Mouse (Mus musculus) hindbrain, embryonic 16.5 days (tissue): ENCODE measurements around the gene Prickle1. TPM values are rescaled to one million over a fixed set of nuclear protein-coding genes. Genes with fewer than 3 reads are reported as not detected.

Experiments used
- ATAC-seq: fragments of 200-750 bp; cut with Nextera tagmentation; 2 replicates; pipeline ENCODE4 v1.8.0; 2017; ENCODE audit warnings: moderate TSS enrichment, moderate library complexity
- H3K27ac ChIP-seq: fragments of 300-500 bp; sonication (generic); 2 replicates; pipeline ENCODE4 v1.5.1; 2014; ENCODE audit warnings: low read depth, mild to moderate bottlenecking, control low read depth, low read length, moderate library complexity
- H3K27me3 ChIP-seq: fragments of 300-500 bp; sonication (generic); replicated peaks from 2 replicates; pipeline ENCODE4 v1.6.1; 2014; ENCODE audit warnings: low read length; ENCODE audit not compliant: control insufficient read depth, insufficient read depth
- H3K36me3 ChIP-seq: fragments of 300-500 bp; sonication (generic); 2 replicates; pipeline ENCODE4 v1.6.1; 2014; ENCODE audit warnings: mild to moderate bottlenecking, low read length, moderate library complexity, mixed read lengths; ENCODE audit not compliant: control insufficient read depth, insufficient read depth
- H3K4me1 ChIP-seq: fragments of 300-500 bp; sonication (generic); 2 replicates; pipeline ENCODE4 v1.6.1; 2014; ENCODE audit warnings: low read depth, low read length; ENCODE audit not compliant: control insufficient read depth, insufficient read depth
- H3K4me2 ChIP-seq: fragments of 300-500 bp; sonication (generic); 2 replicates; pipeline ENCODE4 v1.6.1; 2014; ENCODE audit warnings: mild to moderate bottlenecking, low read length, control low read depth, moderate library complexity
- H3K4me3 ChIP-seq: fragments of 300-500 bp; sonication (generic); 2 replicates; pipeline ENCODE4 v1.5.1; 2014; ENCODE audit warnings: mild to moderate bottlenecking, low read length, control low read depth, moderate library complexity
- H3K9ac ChIP-seq: fragments of 300-500 bp; sonication (generic); 2 replicates; pipeline ENCODE4 v1.6.1; 2014; ENCODE audit warnings: low read depth, mild to moderate bottlenecking, control low read depth, low read length, moderate library complexity
- H3K9me3 ChIP-seq: fragments of 300-500 bp; sonication (generic); 2 replicates; pipeline ENCODE4 v1.6.1; 2014; ENCODE audit warnings: mild to moderate bottlenecking, low read length, moderate library complexity; ENCODE audit not compliant: control insufficient read depth
- WGBS: fragments of 180-500 bp; shearing (Covaris S2); extraction: QIAGEN DNeasy Blood & Tissue Kit; methylation state at CpG from one replicate; pipeline ENCODE4 v1.1.7; 2014; 5-methylcytosine and 5-hydroxymethylcytosine counted together
- polyA plus RNA-seq: library from polyadenylated mRNA; unstranded; fragments of >200 nt; fragmentation: Nextera tagmentation; extraction: Ambion mirVana; gene quantifications from 2 replicates; pipeline ENCODE4 v1.2.1, GENCODE M21; 2015

Prickle1 gene
- polyA plus RNA-seq, 1 experiment from 2014 or later = 20.1 TPM

GRCm38 (mm10) chr15:93510690-93511336, 84.9 kb downstream of the Prickle1 start:
- H3K9ac ChIP-seq = no peak overlapping the region
- 0 out of 2 replicates have a peak overlapping the region, but pooled peaks have one; percentile 13 for H3K27ac ChIP-seq
- peak; percentile 54; the same call in 1 of the 2 replicates for ATAC-seq
- H3K4me3 ChIP-seq = no peak overlapping the region
- H3K9me3 ChIP-seq = no peaks in the 10 kb centered on the region
- H3K36me3 ChIP-seq = 0 out of 2 replicates have a peak, but pooled peaks cover 5% of the 10 kb centered on the region
- 31% methylated on average over 12 of the region's 12 CpGs for WGBS
- H3K27me3 ChIP-seq = no peaks in the 10 kb centered on the region
- no peak overlapping the region for H3K4me2 ChIP-seq
- H3K4me1 ChIP-seq = peaks cover 16% of the 10 kb centered on the region

GRCm38 (mm10) chr15:93504808-93505207, 90.9 kb downstream of the Prickle1 start:
- H3K27me3 ChIP-seq = no peaks in the 10 kb centered on the region
- no peaks in the 10 kb centered on the region for H3K4me1 ChIP-seq
- WGBS = 89% methylated on average over 17 of the region's 17 CpGs
- H3K27ac ChIP-seq = no peak overlapping the region
- H3K9ac ChIP-seq = no peak overlapping the region
- H3K9me3 ChIP-seq = no peaks in the 10 kb centered on the region
- no peak overlapping the region for H3K4me3 ChIP-seq
- peaks cover 24% of the 10 kb centered on the region for H3K36me3 ChIP-seq
- no peak overlapping the region for H3K4me2 ChIP-seq
- no peak for ATAC-seq

- Histone ChIP-seq H3K36me3 (peaks cover 23% of the 10 kb centered on the region), H3K9me3 (no peaks in the 10 kb centered on the region), H3K4me2 (no peak overlapping the region), H3K9ac (no peak overlapping the region), H3K27ac (no peak overlapping the region), H3K4me1 (no peaks in the 10 kb centered on the region), H3K4me3 (no peak overlapping the region), H3K27me3 (no peaks in the 10 kb centered on the region)
- 94% methylated on average over 35 of the region's 35 CpGs for WGBS
- no peak for ATAC-seq
Measured at GRCm38 (mm10) chr15:93503201-93503745, 92.4 kb downstream of the Prickle1 start.

DNA sequence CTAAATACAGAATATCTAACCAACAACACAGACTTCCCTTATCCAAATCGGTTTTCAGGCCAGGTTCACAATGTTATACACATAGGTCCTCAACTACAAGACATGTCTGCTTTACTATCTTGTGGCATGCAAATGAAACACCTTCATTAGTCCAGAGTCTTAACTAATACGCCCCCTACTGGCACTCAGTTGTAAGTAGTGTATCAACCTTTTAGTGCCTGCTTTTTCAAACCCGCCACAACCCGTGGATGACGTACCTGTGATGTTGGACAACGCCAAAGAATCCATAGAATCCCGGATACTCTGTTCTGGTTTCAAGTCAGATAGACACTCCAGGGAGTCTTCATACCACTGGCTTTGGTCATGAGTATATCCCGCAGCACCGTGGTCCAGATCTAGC, 93.0 kb downstream of the Prickle1 start:
- 95% methylated on average over 9 of the region's 9 CpGs for WGBS
- peaks cover 23% of the 10 kb centered on the region for H3K36me3 ChIP-seq
- no peak for ATAC-seq
- H3K4me1 ChIP-seq = no peaks in the 10 kb centered on the region
- no peak overlapping the region for H3K4me3 ChIP-seq
- no peak overlapping the region for H3K9ac ChIP-seq
- H3K27me3 ChIP-seq = no peaks in the 10 kb centered on the region
- no peaks in the 10 kb centered on the region for H3K9me3 ChIP-seq
- H3K27ac ChIP-seq = no peak overlapping the region
- no peak overlapping the region for H3K4me2 ChIP-seq

DNA sequence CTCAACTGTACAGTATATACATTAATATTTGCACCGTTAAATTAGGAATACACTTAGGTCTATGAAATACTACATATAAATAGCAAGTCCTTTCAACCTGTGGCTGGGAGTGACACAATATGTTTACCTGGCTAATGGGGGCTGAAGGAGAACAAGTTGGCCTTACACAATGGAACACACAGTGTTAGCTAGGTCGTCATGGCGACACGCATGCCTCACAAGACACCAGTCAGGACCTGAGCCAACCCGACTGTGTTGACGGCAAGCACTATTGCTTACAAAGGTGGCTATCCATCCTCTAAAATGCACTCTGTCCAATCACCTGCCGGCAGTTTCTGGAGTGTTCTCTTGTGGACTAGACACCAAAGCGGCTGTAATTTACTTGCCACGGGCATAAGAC, 95.8 kb downstream of the Prickle1 start:
- no peak overlapping the region for H3K4me2 ChIP-seq
- no peaks in the 10 kb centered on the region for H3K9me3 ChIP-seq
- H3K27ac ChIP-seq = no peak overlapping the region
- 73% methylated on average over 9 of the region's 9 CpGs for WGBS
- peaks cover 19% of the 10 kb centered on the region for H3K36me3 ChIP-seq
- H3K4me3 ChIP-seq = no peak overlapping the region
- no peak overlapping the region for H3K9ac ChIP-seq
- ATAC-seq = no peak
- H3K4me1 ChIP-seq = no peaks in the 10 kb centered on the region
- H3K27me3 ChIP-seq = no peaks in the 10 kb centered on the region

DNA sequence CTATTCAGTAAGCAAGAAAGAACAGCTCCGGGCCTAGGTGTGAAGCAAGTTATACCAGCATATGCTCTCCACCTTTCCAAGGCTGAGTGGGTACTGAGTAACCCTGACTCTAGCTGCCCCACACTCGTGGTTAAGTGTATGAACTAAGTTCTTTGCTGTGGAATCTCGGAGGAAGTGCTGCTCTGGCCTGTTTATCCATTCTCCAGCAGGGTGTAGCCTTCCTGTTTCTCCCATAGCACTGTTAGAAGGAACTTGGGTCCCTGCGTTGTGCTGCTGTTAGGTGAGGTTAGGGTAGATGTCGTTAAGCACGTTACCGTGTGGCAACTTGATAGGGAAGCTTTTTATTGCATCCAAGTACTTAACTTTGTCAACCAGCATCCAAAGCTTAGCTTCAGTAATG, 101.0 kb downstream of the Prickle1 start:
- no peak for ATAC-seq
- H3K27me3 ChIP-seq = no peaks in the 10 kb centered on the region
- no peak overlapping the region for H3K9ac ChIP-seq
- no peak overlapping the region for H3K4me3 ChIP-seq
- no peak overlapping the region for H3K27ac ChIP-seq
- H3K9me3 ChIP-seq = no peaks in the 10 kb centered on the region
- no peak overlapping the region for H3K4me2 ChIP-seq
- no peaks in the 10 kb centered on the region for H3K4me1 ChIP-seq
- 89% methylated on average over 7 of the region's 7 CpGs for WGBS
- H3K36me3 ChIP-seq = 0 out of 2 replicates have a peak, but pooled peaks cover 2% of the 10 kb centered on the region

- H3K9ac ChIP-seq = no peak overlapping the region
- no peak overlapping the region for H3K4me3 ChIP-seq
- ATAC-seq = no peak
- no peaks in the 10 kb centered on the region for H3K27me3 ChIP-seq
- H3K4me1 ChIP-seq = no peaks in the 10 kb centered on the region
- H3K27ac ChIP-seq = no peak overlapping the region
- H3K9me3 ChIP-seq = no peaks in the 10 kb centered on the region
- no peak overlapping the region for H3K4me2 ChIP-seq
- WGBS = 84% methylated on average over 4 of the region's 4 CpGs
- H3K36me3 ChIP-seq = no peaks in the 10 kb centered on the region
Measured at GRCm38 (mm10) chr15:93489597-93489996, 106.1 kb downstream of the Prickle1 start.

DNA sequence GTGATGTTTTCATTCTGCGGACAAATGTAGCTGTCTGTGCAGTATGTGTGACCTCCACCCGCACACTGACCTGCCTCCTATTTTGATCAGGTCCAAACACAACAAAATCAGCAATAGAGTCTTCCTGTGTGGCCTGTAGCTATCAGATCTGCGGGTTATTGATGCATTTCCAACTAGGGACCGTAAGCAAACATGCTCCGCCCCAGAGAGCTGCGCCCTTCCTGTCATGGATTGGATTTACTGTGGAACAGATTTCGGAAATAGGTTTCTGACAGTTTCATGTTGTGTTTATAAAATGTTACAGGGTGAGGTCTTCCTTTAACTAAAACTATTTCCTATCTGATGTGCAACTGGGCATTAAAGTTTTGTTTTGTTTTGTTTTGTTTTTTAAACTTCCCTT, 109.6 kb downstream of the Prickle1 start:
- Histone ChIP-seq H3K9me3 (no peaks in the 10 kb centered on the region), H3K4me1 (no peaks in the 10 kb centered on the region), H3K27me3 (no peaks in the 10 kb centered on the region), H3K27ac (no peak overlapping the region), H3K4me3 (no peak overlapping the region), H3K36me3 (no peaks in the 10 kb centered on the region), H3K9ac (no peak overlapping the region), H3K4me2 (no peak overlapping the region)
- 81% methylated on average over 7 of the region's 7 CpGs for WGBS
- ATAC-seq = no peak

DNA sequence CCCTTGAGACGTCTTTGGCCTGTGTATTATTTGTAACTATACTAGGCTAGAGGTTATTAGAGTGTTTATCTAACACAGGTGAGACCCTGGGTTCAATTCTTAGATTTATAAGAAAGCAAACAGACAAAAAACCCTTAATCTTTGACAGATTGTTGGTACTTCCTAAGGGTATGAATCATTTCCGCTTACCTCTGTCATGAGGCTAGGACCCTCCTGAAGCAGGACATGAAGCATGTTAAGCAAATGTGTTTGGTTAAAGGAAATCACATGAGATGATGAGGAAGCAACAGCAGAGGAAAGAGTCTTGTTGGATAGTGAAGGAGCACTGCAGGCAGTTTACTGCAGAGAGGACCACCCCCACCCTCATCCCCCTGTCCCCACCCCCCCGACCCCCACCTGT, 110.4 kb downstream of the Prickle1 start:
- WGBS = 80% methylated on average over 3 of the region's 3 CpGs
- no peak overlapping the region for H3K27ac ChIP-seq

More for the DNA sequence above, 110.4 kb downstream of the Prickle1 start:
- ATAC-seq = no peak
- Histone ChIP-seq H3K4me3 (no peak overlapping the region), H3K9me3 (no peaks in the 10 kb centered on the region), H3K27me3 (no peaks in the 10 kb centered on the region), H3K4me2 (no peak overlapping the region), H3K4me1 (no peaks in the 10 kb centered on the region), H3K36me3 (no peaks in the 10 kb centered on the region), H3K9ac (no peak overlapping the region)
